Mouse (Mus musculus): ENCODE measurements around the gene Clock.
A peak's percentile ranks its signal among the peaks of the same experiment; 100 is the strongest.

Clock gene

DNA sequence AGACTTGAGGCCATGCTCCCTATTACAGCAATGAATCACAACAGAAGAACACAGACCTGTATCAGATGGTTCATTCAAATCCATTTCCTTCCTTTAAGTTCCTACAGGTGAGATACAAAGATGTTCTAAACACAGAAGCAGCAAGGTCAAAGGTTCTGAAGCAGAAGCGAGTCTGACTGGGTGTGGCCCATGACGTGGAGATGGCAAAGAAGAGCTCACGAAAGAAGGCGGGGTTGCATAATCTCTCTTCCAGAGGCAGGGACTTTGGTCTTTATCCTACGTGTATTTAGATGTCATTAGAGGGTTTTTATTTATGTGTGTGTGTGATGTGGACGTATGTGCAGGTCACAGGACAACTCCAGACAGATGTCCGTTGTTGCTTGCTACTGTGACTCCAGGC, 126.9 kb downstream of the Clock start:
- DNase-seq (ENCODE audit: low spot score): no peak

DNA sequence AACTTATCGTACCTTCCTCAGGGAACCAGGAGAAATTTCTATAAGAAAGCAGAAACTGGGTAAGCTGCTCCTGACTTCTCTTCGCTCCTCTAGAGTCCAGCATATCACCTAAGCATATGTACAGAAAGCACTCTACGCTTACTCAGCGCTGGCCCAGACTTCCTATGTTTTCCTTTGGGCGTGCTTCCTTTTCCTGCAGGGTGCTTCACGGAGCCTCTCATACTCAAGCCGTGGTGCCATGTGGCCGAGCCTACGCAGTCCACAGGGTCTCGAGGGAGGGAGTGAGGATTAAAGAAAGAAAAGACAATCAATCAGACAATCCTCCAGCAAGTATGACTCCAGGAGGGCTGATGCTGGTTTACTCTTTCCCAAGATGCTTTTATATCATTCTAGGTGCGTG, 127.8 kb downstream of the Clock start:
- no peak for DNase-seq (ENCODE audit: low spot score)

DNA sequence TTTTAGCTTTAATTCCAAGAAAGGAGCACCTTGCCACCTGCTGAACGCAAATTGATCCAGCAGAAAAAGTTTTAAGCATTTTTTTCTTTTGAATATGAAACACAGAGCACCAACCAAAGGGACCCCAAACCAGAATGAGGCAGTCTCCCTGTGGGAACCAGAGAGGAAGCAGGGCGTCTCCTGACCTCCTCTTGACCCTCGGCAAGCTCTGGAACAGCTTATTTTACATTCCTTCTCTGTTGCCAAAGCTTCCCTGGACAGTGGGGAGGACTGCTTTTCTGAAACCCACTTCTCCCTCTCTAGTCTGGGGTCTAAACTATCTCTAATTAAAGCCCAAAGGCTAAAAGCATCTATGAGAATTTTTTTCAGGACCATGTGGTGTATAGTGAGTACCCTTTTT, 128.2 kb downstream of the Clock start:
- no peak for DNase-seq (ENCODE audit: low spot score)

DNA sequence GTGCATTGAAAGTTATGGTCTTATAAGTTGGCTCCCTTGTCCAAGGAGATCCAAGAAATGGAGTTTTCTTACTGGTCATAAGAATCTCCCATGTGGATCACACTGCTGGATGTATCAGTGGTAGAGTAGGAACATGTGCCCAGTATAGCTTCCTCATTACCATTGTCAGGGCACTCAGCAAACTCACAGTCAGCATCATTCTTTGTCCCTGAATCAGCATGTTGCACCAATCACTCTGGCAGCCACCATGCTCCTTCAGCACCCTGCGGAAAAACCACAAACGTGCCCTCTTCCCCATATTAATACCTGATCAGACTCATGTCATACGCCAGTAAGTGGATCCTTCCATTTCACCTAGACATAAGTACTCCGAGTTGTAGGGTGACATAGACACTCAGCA, 129.5 kb downstream of the Clock start:
- peak; percentile 10 for DNase-seq (ENCODE audit: low spot score)

DNA sequence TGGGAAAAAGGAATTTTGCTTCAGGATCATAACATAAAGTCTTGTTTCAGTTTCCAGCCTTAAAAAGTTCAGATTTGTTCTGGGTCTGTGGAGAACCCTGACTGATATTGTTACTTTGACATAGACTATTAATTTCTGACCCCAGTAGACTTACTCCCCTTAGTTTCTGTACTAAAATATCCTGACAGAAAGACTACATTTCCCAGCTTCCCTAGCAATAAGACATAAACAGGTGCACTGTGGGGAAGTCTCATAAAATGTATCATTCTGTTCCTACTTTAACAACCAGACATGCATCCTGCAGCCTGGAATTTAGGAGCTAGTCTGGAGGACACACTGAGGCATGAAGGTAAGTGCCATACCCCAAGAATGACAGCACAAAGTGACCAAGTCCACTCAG, 133.6 kb downstream of the Clock start:
- no peak for DNase-seq (ENCODE audit: low spot score)

DNA sequence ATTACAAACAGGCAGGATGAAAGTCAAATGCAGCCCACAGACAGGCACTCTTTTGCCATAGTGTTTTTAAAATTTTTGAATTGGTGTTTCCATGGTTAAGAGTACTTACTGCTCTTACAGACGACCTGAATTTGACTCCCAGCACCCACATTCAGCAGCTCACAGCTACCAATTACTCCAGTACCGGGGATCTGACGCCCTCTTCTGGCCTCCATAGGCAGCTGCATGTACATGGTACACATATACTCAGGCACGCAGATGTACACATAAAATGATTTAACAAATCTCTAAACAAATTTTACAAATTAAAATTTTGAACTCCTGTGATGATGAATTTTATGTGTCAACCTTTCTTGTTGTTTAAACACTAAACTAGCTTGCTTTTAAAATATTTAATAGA, 134.1 kb downstream of the Clock start:
- peak; percentile 37 for DNase-seq (ENCODE audit: low spot score)

DNA sequence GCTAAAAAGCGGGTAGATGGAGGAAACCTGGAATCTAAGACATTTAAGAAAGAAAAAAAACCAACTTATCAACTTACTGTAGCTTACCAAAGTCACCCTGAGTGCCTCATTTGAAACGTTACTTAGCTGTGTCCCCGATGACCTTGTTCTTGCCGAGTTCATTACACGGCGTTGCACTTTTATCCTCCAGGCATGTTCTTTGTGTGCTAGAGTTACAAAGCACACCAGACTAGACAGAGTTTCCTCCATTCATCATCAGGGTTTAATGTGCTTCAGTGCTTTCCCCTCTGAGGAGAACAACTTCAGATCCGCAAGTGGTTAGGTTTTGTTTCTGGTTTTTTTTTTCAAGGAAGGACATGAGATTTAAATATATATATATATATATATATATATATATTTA, 139.8 kb downstream of the Clock start:
- DNase-seq (ENCODE audit: low spot score): peak; percentile 17

DNA sequence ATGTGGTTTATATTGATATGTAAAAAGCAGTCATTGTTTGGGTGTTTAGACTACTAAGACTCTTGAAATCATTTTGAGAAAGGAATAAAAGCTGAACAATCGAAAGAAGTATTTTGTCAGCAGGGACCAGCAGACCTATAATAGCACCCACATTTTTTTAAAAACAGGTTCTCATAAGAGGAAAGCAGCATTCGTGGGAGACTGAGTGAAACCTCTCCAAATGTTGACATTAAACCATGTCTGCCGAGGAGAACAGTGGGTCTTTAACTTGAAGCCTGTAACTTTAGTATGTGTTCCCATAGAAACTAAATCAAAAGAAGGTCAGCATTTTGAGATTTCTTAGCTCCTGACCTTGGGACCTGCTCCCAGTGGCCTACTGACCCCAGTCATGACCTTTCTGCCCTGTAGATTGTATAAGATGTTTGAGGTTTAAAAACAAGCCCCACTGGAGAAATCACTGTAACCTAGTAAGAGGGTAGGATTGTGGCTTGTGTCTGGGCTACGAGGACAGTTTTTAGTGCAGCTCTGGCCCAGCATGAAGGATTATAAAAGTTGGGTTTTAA, 140.7 kb downstream of the Clock start:
- DNase-seq (ENCODE audit: low spot score): peak; percentile 29

DNA sequence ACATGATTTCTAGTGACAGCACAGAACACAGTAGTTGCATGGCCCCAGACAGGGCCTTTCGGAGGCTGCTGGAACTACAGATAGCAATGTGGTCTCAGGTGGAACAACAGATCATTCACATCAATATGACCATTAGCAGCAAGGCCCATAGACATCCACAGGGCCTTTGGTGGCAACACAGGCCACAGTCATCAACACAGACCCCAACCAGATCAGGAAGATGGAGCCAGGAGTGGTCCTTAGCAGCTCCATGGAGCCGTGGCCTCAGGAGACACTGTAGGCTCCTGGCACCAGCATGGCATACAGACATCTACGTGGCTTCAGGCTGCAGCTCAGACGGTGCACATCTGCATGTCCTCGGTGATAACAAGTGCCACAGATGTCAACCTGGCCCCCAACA, 141.7 kb downstream of the Clock start:
- peak; percentile 29 for DNase-seq (ENCODE audit: low spot score)

DNA sequence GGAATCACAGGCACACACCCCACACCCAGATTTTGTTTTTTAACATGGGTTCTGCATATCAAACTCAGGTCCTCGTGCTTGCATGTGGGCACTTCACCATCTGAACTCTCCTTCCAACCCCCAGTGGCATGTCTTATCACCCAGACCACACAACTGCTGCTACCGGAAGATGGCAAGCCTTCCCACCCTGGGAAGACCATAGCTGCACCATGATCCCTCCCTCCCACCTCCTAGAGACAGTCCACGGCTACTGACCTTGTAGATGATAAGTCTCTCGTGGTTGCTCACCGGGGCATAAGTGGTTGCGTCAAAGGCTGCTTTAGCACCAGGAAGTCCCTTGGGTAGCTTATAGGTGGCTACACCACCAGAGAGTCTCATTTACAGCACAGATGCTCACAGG, 143.1 kb downstream of the Clock start:
- peak; percentile 29 for DNase-seq (ENCODE audit: low spot score)

DNA sequence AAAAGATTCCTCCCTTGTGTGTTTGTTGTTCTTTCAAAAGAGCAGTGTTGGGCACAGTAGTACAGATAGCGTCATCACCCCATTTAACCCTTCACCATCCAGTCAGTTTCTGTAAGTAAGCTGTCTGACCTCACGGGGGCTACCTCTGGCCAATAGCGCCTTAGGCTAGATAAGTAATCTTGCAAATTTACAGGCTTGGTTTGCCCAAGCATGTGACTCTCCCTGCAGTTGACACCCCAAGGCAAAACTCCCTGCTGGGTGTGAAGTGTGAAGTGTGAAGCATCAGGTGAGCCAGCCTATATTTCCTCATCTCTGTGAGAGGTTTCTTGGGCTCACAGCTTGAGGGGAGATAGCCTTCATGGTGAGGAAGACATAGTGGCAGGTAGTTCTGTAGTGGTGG, 144.5 kb downstream of the Clock start:
- peak; percentile 34 for DNase-seq (ENCODE audit: low spot score)
